Mouse (Mus musculus) ES-Bruce4 (cell line): Measurements from ENCODE around the gene Dchs2. TPM values are rescaled to one million over a fixed set of nuclear protein-coding genes. Genes with fewer than 3 reads are reported as not detected.

Source experiments
- H3K27ac ChIP-seq: 2 replicates; pipeline ENCODE4 v1.5.1; 2012; ENCODE audit warnings: low read length, inconsistent platforms; ENCODE audit not compliant: insufficient read depth
- H3K27me3 ChIP-seq: 2 replicates; pipeline ENCODE4 v1.6.1; 2012; ENCODE audit warnings: mild to moderate bottlenecking, low read length, inconsistent platforms; ENCODE audit not compliant: control insufficient read depth, poor library complexity, insufficient read depth, severe bottlenecking
- H3K36me3 ChIP-seq: 2 replicates; pipeline ENCODE4 v1.6.1; 2012; ENCODE audit warnings: inconsistent platforms, mild to moderate bottlenecking, low read length, moderate library complexity; ENCODE audit not compliant: control insufficient read depth, poor library complexity, insufficient read depth, severe bottlenecking
- H3K4me1 ChIP-seq: one replicate; pipeline ENCODE4 v1.8.1; 2011; ENCODE audit warnings: low read length; ENCODE audit not compliant: control insufficient read depth, insufficient read depth
- H3K4me3 ChIP-seq: 2 replicates; pipeline ENCODE4 v1.5.1; 2011; ENCODE audit warnings: low read depth, mild to moderate bottlenecking, low read length
- H3K9ac ChIP-seq: 2 replicates; pipeline ENCODE4 v1.6.1; 2012; ENCODE audit warnings: low read depth, mild to moderate bottlenecking, inconsistent platforms; ENCODE audit not compliant: poor library complexity, severe bottlenecking
- H3K9me3 ChIP-seq: replicated peaks from 2 replicates; pipeline ENCODE4 v1.6.1; 2012; ENCODE audit warnings: mild to moderate bottlenecking, low read length, inconsistent platforms; ENCODE audit not compliant: control insufficient read depth, poor library complexity, insufficient read depth, severe bottlenecking
- CTCF ChIP-seq: IDR thresholded peaks from one replicate; pipeline ENCODE4 v1.8.1; 2011; ENCODE audit warnings: low read depth, low read length
- EP300 ChIP-seq: IDR thresholded peaks from 2 replicates; pipeline ENCODE4 v1.6.1; 2011; ENCODE audit warnings: low read depth, low read length; ENCODE audit not compliant: insufficient read depth
- POLR2A ChIP-seq: IDR thresholded peaks from one replicate; pipeline ENCODE4 v1.8.1; 2011; ENCODE audit warnings: low read length; ENCODE audit not compliant: insufficient read depth
- polyA plus RNA-seq: library from polyadenylated mRNA; stranded (reverse); fragments of >200 nt; gene quantifications from 2 replicates; pipeline ENCODE4 v1.2.4, GENCODE M21; 2011; ENCODE audit warnings: low read depth; ENCODE audit not compliant: missing spikeins, insufficient read depth, insufficient read length

Gene Dchs2
- 0.06 and 0.18 TPM in 2 replicates for polyA plus RNA-seq

DNA sequence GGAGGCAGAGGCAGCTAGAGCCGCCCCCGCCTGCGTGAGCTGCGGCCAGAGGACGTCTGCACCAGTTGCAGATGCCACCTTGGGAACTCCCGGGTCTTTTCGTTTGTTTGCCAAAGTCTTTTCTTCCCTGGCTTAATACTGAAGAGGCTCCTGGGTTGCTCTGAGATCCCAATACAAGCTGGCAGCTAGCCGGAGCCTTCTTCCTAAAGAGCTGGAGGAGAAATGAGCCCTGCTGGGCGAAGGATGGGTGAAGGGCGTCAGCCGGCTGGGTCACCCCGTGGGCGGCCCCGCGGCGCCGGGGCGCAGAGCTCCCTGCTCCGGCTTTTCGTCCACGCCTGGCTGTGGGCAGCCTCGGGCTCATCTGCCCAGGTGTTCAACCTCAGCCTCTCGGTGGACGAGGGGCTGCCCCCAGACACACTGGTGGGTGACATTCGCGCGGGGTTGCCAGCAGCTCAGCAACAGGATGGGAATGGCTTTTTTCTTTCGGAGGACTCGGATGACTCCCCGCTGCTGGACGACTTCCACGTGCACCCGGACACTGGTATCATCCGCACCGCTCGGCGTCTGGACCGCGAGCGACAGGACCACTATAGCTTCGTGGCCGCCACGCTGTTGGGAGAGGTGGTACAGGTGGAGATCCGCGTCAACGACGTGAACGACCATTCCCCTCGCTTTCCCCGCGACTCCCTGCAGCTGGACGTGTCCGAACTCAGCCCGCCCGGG is at the start of gene Dchs2:
Gene Dchs2, plus strand, starts transcription at position 223 of the 723 bp plus-strand sequence.
- H3K27me3 ChIP-seq = peaks cover 6% of the 10 kb centered on the region; the same call in 1 of the 2 replicates
- TF ChIP-seq POLR2A = no peak
- TF ChIP-seq EP300 = no peak
- no peak for TF ChIP-seq CTCF
- H3K36me3 ChIP-seq = no peaks in the 10 kb centered on the region
- H3K9ac ChIP-seq = peak within 1 kb of the TSS; percentile 15; the same call in 1 of the 2 replicates
- H3K4me1 ChIP-seq = no peaks in the 10 kb centered on the region
- H3K9me3 ChIP-seq = no peaks in the 10 kb centered on the region
- H3K4me3 ChIP-seq = peak within 1 kb of the TSS; percentile 41
- no peak within 1 kb of the TSS for H3K27ac ChIP-seq

DNA sequence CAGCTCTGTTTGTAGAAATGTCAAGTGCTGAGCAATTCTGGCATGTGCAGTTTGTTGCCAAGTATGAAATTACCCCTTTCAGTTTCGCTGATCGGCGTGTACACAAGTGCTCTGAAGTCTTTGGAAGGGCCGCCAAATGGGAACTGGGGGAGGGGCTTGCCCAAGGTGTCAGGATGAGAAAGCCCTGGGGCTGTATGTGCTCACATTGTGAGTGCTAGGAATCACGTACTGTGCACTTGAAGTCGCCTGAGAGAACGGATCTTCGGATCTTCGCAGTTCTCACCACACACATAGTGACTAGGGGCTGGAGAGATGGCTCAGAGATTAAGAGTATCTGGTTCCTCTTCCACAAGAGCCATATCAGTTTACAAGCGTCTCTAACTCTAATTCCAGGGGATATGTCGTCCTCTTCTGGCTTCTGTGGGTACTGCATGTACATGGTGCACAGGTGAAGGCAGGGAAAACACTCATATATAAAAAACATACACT is 47.1 kb upstream of the Dchs2 start:
- Histone ChIP-seq H3K36me3 (no peaks in the 10 kb centered on the region), H3K9ac (no peak overlapping the region), H3K27ac (no peak overlapping the region), H3K9me3 (no peaks in the 10 kb centered on the region), H3K27me3 (no peaks in the 10 kb centered on the region), H3K4me1 (no peaks in the 10 kb centered on the region), H3K4me3 (peak overlapping the region; percentile 54)
- no peak for TF ChIP-seq EP300
- TF ChIP-seq CTCF = peak; percentile 8
- TF ChIP-seq POLR2A = no peak

DNA sequence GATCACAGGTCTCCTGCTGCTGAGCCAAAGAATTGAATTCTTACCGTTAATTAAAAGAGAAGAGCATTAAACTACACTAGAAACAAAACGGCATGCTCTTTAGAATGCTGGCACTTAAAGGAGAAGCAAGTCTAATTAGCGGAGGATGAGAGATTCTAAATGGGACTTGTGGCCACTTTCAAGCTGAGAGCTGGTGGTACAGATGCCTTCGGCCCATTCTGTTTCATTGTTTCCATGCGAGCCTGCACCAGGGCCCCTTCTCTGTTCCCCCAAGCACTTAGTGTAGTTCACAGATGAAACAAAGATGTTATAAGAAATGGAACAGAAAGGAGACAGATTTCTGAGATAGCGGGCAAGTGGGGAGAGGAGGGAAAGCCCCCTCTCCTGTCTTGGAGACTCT is 30.2 kb upstream of the Dchs2 start:
- no peaks in the 10 kb centered on the region for H3K27me3 ChIP-seq
- H3K9me3 ChIP-seq = no peaks in the 10 kb centered on the region
- no peak overlapping the region for H3K27ac ChIP-seq
- no peak overlapping the region for H3K9ac ChIP-seq
- H3K4me3 ChIP-seq = no peak overlapping the region
- TF ChIP-seq CTCF (no peak), POLR2A (no peak)
- no peaks in the 10 kb centered on the region for H3K36me3 ChIP-seq
- H3K4me1 ChIP-seq = no peaks in the 10 kb centered on the region

DNA sequence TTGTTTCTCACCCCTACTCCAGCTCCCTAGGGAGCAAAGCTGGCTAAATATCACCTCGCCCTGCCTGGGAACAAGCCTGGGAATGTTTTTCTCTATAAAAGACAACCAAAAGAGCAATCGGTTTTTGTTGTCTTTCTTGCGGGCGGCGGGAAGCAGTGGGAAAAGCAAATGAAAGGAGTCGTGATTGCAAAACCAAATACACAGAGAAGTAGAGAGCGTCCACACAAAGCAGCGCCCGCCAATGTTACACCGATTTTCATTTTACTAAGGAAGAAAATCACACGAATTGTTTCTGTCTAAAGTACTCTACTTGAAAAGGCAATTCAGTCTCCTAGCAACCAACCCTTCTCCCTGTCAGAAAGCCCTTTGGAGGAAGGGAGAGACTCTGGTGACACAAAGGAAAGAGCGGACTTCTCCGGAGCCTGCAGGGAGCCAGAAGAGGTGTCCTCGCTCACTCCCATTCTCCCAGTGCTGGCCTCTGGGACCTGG is 29.2 kb upstream of the Dchs2 start:
- Histone ChIP-seq H3K9ac (no peak overlapping the region), H3K4me3 (no peak overlapping the region), H3K4me1 (no peaks in the 10 kb centered on the region), H3K27ac (no peak overlapping the region), H3K27me3 (no peaks in the 10 kb centered on the region), H3K9me3 (no peaks in the 10 kb centered on the region), H3K36me3 (no peaks in the 10 kb centered on the region)
- no peak for TF ChIP-seq POLR2A
- TF ChIP-seq EP300 = no peak
- no peak for TF ChIP-seq CTCF

DNA sequence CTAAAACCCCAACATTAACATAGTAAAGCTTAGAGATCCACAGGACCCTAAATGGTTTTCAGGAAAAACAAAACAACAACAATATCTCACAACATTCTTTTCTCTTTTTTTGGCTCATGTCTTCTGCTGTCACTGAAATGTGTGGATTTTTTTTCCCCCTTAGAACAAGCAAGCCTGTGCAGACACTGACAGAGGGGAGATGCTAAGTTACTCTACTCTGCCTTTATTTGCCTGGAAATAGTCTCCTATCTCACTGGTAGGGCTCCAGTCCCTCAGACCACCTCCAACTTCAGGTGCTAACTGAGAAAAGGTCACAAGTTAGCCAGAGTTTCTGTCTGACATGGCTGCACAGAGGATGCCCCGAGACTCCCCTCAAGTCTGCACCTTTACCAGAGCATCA is 28.6 kb upstream of the Dchs2 start:
- Histone ChIP-seq H3K36me3 (no peaks in the 10 kb centered on the region), H3K9ac (no peak overlapping the region), H3K27me3 (no peaks in the 10 kb centered on the region), H3K9me3 (no peaks in the 10 kb centered on the region), H3K4me1 (no peaks in the 10 kb centered on the region), H3K27ac (no peak overlapping the region), H3K4me3 (no peak overlapping the region)
- TF ChIP-seq EP300 (no peak), POLR2A (no peak), CTCF (no peak)

DNA sequence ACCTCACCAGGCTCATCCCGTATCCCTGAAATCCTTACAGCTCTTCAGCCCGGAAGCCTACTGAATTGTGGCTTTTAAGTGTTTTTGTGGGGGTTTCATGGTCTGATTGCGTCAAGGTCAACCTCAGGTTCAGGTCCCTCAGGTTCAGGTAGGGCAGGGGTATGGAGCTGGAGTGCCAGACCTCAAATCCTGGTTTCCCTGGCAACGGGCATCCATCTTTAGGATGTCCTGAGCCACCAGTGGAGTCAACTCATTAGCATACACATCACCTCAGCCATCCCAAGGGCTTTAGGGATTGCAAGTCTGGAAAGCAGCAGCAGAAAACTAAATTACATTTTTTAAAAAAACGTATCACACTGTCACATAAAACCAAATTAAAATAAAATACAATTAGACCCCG is 28.1 kb upstream of the Dchs2 start:
- Histone ChIP-seq H3K27ac (no peak overlapping the region), H3K4me1 (no peaks in the 10 kb centered on the region), H3K27me3 (no peaks in the 10 kb centered on the region), H3K9me3 (peaks cover 5% of the 10 kb centered on the region; the same call in 1 of the 2 replicates), H3K9ac (no peak overlapping the region), H3K36me3 (no peaks in the 10 kb centered on the region), H3K4me3 (no peak overlapping the region)
- no peak for TF ChIP-seq POLR2A
- no peak for TF ChIP-seq CTCF
- no peak for TF ChIP-seq EP300
